Mouse (Mus musculus) monocyte, adult 5-6 weeks (primary cell): ENCODE data around the gene Grid2. TPM values are rescaled to one million over a fixed set of nuclear protein-coding genes. Genes with fewer than 3 reads are reported as not detected.

Experiments
- ATAC-seq: fragments of 153-309, 156-312 bp; replicated peaks from 2 replicates; pipeline ENCODE4 v1.8.0; 2017; ENCODE audit warnings: mild to moderate bottlenecking; ENCODE audit not compliant: low TSS enrichment, insufficient number of reproducible peaks, severe bottlenecking, poor library complexity, low FRiP score
- total RNA-seq: library from RNA; stranded (forward); fragments of 200-1000, 200-491, 200-594 nt; gene quantifications from 3 replicates; pipeline ENCODE4 v1.2.3, GENCODE M21; 2017

The Grid2 gene
- total RNA-seq, 1 experiment from 2014 or later, result not detected

DNA sequence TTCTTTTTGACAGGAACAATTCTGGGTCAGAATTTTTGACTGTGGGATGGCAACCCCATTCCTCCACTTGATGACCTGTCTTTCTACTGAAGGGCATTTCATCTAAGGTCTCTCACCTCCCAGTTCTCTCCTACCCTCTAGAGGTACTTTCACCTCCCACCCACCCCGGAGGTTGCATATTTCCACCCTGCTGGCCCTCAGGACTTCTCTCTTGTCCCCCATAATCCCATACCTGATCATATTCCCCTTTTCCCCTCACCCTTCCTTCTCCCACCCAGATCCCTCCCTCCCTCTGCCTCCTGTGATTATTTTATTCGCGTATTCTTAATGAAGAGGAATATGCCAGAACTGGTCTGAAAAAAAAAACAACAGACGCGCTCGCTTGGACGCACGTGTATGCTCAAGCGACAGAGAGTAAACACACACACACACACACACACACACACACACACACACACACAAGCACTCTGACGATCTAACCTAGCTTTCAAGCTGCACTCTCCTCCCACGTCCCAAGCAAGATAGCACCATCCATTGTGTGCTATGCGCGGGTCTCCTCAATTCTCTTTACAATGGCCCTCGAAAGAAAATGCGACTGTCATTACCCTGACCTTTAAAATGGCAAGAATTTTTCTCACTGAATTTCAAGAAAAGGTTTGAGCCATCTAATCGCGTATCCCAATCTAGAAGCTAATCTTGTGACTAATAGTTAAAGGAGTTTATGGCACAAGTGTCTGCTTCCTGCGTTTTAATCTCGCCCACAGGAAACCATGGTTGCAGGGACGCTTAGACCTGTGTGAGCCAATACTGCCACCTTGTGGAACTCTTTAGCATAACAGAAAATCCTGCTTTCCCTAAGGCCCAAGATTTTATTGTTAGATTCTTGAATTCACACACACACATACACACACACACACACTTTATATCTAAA lies 1393.9 kb downstream of the Grid2 start:
- ATAC-seq, result no peak

DNA sequence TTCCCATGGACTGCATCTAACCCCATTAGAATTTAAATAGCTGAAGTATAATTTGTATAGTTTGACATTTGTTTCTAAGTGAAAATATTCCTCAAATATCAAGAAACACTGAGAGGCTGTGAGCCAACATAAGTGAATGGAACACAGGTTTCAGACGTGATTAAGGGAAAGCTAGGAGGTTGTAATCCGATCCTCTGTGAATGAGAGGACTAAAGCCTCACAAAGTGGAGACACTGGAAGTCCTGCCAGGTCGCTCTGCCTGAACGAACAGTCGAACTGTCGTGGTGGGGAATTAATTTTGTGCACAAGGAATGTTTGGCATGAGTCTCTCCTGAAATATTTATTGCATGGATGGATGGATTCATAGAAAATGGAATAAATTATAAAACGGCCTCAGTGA lies 1395.1 kb downstream of the Grid2 start:
- no peak for ATAC-seq

DNA sequence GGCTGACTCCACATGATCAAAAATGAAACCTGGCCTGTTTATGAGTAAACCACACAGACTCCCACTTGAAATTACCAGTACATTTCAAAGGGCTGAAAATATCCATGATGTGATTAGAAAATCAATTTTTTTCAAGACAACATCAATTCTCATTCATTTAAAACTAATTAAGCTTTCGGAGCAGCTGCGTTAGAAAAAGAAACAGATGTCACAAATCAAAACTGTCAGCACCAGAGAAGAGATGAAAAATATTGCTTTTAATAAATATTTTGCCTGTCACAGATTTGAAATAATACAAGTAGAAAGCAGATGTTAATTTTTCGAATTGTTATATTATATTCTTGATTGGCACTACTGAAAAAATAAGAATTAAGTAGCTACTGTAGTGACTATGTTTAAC lies 1415.3 kb downstream of the Grid2 start:
- no peak for ATAC-seq

DNA sequence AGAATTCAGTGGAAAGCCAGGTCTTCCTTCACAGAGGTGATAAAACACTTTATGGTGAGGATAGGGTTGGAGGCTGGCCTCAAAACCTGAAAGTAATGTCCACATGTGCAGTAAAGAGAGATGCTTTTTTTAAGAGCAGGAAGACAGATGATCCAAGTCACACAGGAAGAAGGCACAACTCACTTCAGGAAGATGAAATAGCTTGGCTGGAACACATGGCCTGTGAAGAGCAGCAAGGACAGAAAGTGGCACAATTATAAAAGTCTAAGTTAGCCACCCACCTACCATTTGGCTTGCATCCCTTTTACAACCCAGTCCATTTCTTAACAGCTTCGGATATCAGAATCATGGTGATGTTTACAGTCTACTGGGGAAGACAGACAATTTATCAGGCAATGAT lies 1423.1 kb downstream of the Grid2 start:
- ATAC-seq, result no peak

DNA sequence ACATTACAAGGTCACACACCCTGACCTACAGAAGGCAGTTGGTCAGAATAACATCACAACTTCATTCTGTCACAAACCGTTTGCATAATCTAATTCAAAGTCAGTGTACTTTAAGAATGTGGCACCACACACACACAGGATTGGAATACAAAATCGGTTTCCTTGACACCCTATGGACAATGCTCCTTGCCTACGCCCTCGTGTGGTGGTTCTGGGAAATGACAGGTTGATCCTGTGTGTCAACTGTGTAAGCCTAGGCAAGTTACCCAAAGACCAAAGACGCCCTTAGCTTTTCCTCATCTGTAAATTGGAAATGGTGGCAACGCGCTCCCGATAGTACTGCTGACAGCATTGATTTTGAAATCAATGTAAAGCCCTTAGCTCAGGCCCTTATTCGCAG lies 1428.3 kb downstream of the Grid2 start:
- ATAC-seq, result no peak

DNA sequence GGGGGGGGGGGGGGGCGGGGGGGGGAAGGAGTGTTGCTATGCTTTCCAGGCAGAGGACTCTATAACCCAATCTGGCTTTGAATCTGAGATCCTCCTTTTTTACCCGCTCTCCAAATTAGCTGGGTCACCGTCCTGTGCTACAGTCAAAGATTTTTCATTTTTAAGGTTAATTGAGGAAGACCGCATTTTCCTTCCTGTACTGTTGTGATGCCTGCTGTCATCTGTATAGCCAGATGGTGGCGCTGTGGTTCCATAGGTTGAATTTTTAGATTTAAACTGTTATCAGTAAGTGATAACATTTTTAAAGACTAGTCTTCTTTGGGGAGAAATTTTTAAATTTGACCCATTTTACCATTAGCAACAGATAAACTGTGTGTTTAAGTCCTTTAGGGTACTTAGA lies 1429.3 kb downstream of the Grid2 start:
- ATAC-seq, result no peak

DNA sequence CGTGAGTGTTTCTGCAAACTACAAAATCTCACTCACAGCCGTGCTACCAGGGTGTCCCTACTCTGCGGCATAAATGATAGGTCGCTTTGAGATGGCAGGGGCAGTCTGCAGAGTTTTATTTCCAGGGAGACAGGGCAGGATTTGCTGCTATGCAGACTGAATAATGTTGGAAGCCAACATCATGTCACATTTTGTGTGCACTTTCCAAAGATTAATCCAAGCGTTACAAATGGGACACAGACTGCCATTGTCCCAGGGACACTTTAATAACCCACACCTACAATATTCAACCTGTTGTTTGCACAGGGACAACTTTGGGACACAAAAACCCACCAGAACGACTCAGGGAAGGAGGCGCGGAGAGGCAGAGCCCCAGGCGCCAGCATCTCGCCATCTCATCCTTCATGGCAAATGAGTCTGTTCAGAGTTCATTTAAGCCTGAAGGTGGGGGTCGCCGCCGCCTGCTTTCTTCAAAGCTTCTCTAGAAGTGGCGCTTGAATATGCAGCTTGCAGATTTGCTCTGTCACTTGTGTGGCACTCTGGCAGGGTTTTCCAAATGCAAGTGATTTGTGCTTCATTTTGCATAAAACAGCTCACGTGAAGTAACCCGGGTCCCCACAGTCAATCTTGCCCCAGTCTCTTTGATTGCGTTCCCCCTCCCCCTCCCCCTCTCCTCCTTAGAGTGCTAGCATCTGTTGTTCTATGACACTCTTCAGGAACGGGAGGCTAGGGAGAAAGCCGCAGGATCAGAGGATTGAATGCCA lies 1432.7 kb downstream of the Grid2 start:
- ATAC-seq, result no peak

DNA sequence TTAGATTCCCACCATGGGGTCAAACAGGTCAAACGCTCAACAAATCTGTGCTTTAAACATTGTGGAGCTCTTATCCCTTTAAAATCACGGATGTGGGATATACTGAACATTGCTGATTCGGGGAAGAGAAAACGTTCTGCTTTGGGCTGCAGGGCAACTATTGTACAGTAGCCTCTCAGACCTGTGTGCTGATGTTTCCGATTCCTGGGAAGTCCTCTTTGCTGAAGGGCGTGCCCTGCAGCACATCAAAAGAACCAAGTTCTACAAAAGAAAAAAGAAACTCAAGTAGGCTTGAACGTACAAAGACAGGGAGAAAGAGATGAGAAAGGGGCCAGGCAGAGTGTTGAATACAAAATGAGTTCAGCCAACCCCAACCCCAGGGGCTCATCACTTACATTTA lies 1439.0 kb downstream of the Grid2 start:
- no peak for ATAC-seq

DNA sequence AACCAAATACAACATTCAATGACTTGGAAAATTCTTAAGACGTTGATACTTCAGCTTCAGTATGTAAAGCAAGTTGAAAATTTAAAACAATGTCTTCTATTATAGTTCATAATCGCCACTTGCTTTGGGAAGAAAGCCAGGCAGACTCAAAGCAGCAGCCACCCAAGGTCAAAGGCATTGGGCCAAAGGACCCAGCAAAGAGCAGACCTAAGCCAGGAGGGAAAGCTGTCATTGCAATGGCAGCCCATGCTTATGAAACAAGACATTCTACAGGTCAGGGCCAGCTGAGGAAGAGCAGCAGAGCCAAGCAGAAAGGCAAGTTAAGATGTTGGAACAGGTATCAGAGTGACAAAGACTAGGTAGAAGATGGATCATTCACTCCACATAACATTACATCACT lies 1448.0 kb downstream of the Grid2 start:
- ATAC-seq, result no peak

DNA sequence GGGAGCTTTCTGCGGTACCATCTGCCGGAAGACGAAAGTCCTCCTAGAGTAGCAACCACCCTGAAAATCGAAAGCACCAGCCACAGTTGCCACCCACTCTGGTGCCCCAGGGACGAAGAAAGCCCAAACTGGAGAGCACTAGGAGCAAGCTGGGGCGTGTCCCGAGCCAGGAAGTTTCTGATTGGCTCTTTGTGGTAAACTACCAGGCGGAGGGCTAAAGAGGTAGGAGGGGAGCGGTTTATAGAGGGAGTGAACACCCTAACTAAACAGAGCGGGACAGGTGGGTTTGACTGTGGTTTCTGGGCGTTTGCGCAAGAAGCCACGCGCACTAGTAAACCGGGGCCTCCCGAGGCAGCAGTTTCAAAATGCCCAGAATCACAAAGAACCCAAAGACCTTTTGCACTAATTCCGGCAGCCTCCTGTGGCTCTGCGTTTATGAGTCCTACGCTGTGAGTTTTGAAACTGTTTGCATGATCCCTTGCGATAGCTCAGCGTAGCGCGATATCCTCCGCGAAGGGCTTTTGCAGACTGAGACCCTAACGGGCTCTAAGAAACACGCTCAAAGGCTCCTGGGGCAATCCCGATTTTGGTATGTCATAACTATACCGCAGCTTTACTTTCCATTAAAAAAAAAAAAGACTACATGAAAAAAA lies 1472.2 kb downstream of the Grid2 start:
- ATAC-seq, result no peak

DNA sequence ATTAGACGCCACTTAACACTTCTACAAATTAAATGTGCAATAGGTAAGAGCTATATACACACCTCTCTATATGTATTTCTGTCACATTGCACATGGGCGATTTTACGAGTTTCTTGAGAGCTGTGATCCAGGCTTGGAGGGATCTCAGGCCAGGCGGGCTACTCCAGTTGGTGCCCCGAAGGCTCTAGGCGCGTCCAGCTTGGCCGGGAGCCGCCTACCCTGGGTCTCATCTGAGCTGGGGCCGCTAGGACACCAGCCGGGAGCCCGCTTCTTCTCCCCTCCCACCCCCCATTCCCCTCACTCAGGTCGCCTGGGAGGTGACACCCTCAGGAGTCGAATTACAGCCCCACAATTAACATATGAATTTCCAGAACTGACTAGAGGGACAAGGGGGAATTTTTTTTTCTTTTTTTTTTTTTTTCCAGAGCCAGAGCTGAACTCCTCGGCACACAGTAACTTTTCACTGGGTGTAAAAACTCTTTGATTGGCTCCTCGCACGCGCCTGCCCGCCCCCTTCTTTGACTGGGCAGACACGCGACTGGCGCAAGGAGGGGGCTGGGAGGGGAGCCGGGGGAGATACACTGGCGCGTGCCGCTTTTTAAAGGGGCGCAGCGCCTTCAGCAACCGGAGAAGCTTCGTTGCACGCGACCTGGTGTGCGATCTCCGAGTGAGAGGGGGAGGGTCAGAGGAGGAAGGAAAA lies 1473.0 kb downstream of the Grid2 start, which contains the start of gene Atoh1:
TSS of gene Atoh1 (plus strand) at position 627 of the 700 bp plus-strand sequence.
- no peak for ATAC-seq

DNA sequence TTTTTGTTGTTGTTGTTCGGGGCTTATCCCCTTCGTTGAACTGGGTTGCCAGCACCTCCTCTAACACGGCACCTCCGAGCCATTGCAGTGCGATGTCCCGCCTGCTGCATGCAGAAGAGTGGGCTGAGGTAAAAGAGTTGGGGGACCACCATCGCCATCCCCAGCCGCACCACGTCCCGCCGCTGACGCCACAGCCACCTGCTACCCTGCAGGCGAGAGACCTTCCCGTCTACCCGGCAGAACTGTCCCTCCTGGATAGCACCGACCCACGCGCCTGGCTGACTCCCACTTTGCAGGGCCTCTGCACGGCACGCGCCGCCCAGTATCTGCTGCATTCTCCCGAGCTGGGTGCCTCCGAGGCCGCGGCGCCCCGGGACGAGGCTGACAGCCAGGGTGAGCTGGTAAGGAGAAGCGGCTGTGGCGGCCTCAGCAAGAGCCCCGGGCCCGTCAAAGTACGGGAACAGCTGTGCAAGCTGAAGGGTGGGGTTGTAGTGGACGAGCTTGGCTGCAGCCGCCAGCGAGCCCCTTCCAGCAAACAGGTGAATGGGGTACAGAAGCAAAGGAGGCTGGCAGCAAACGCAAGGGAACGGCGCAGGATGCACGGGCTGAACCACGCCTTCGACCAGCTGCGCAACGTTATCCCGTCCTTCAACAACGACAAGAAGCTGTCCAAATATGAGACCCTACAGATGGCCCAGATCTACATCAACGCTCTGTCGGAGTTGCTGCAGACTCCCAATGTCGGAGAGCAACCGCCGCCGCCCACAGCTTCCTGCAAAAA lies 1473.7 kb downstream of the Grid2 start:
- no peak for ATAC-seq

DNA sequence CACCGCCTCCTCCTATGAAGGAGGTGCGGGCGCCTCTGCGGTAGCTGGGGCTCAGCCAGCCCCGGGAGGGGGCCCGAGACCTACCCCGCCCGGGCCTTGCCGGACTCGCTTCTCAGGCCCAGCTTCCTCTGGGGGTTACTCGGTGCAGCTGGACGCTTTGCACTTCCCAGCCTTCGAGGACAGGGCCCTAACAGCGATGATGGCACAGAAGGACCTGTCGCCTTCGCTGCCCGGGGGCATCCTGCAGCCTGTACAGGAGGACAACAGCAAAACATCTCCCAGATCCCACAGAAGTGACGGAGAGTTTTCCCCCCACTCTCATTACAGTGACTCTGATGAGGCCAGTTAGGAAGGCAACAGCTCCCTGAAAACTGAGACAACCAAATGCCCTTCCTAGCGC lies 1474.4 kb downstream of the Grid2 start:
- no peak for ATAC-seq

DNA sequence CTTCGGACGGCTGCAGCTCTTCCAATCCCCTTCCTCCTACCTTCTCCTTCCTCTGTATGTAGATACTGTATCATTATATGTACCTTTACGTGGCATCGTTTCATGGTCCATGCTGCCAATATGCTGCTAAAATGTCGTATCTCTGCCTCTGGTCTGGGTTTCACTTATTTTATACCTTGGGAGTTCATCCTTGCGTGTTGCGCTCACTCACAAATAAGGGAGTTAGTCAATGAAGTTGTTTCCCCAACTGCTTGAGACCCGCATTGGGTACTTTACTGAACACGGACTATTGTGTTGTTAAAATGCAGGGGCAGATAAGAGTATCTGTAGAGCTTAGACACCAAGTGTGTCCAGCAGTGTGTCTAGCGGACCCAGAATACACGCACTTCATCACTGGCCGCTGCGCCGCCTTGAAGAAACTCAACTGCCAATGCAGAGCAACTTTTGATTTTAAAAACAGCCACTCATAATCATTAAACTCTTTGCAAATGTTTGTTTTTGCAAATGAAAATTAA lies 1474.9 kb downstream of the Grid2 start:
- no peak for ATAC-seq

DNA sequence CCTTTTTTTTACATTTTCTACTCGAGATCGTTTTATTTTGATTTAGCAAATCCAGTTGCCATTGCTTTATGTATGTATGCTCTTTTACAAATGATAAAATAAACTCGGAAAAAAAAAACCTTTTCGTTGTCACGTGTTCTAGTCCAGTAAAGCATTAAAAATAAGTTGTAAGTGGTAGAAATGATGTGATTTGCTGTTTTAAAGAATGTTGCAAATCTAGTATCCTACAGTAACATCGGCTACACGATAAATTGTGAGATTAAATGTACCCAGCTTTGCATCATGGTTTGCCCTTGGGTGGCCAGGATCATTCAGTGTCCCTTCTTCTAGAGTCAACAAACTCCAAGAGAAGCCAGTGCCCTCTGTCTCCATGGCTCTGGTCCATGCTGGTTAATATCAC lies 1475.5 kb downstream of the Grid2 start:
- ATAC-seq, result no peak

DNA sequence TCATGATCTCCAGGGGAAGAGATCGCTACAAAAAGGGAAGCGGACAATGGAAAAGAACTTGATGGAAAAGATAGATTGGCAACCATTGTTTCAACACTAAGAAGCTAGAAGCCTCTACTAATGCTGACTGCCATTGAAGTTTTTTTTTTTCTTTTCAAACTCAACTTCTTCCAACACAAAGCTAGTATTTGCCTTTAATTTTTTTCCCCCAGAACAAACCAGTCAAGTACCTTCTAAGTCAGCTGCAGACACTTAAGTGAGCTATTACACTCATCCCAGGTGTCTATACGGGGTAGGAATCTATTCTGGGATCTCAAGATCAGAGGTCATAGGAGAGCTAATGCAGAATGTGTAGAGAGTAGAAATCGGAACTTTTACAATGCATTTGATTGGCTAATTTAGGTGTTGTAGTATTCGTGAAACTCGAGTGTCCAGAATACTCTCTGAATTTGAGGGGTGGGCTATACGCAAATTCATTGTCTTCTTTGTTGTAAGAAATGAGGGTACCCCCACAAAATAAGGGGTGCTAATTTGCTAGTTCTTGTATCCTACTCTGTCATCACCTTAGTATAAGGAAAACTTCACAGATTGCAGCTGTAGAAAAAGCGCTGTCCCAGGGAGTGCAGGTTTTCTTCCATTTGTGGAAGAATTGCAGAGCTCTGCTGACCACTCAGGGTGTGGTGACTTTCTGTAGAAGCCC lies 1476.1 kb downstream of the Grid2 start:
- no peak for ATAC-seq

DNA sequence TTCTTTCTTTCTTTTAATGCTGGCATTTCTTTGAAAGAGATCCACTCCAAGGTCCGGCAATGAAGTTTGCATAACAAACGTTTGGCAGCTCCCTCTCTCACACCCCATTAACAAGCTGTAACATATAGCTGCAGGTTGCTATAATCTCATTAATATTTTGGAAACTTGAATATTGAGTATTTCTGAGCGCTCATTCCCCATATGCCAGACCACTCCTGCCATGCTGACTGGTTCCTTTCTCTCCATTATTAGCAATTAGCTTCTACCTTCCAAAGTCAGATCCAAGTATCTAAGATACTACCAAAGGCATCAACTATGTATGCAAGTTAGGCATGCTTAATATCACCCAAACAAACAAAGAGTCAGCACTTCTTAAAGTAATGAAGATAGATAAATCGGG lies 1477.6 kb downstream of the Grid2 start:
- no peak for ATAC-seq
